Mouse (Mus musculus) left cerebral cortex, postnatal 10 days (tissue): ENCODE measurements around the gene Ror1. TPM values are rescaled to one million over a fixed set of nuclear protein-coding genes. Genes with fewer than 3 reads are reported as not detected.

ENCODE experiments used
- DNase-seq, 2 experiments: peaks; one replicate each; pipeline ENCODE4 v3.0.0; 2021 to 2022; ENCODE audit warnings: low spot score in 2 of 2, mixed read lengths in 1 of 2; ENCODE audit errors: extremely low spot score in 1 of 2
- intact Hi-C: fragments of 180-260 bp; cut with DNase I; formaldehyde crosslinking; loops from one replicate; pipeline ENCODE4 v1.15.1; 2025
- total RNA-seq, 2 experiments: library from RNA; stranded (reverse); gene quantifications; 2 replicates each; pipeline ENCODE4 v1.2.3; 2021

The Ror1 gene
- total RNA-seq, 2 experiments from 2014 or later: 0.89 to 1.2 TPM

DNA sequence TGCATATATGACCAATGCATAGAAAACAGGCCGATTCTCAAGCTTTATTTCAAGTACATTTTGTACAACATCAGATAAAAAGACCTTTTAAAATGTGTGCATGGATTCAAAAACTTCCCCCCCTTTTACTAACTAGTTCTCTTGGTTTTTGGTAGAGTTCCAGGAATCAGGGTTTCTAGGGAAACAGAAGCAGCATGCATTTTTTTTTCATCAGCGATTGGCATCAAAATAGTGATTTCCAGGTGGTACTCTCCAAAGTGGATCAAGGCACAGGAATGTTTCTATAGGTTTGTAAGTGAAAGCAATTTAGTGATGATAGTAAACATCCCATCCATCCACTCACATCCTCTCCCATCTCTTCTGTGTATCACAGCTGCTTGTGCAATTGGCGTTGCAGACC is 98.5 kb downstream of the Ror1 start:
- no peak for DNase-seq
- intact Hi-C loops: no loop called here

DNA sequence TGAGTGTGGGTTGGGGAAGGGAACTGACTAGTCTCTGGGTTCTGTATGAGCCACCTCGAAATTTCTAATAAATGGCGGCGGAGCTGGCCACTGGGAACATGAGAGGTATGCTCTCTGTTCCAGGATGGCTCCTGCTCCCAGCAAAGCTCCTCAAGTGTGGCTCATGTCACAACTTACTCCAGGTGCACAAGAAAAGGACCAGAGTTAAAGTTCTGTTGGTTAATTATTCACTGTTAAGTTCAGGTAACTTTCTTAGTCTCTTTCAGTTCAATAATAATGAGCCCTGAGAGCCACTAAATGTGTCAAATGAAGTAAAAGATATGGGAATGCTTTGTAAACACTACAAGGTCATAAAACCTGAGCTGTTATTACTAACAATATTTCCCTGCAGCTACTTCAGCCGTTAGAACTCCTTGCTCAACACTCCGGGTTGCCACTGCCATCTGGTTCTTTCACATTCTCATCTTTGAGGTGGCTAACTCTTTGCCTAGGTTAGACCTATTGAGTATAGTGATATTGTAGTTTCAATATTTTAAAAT is 100.7 kb downstream of the Ror1 start:
- intact Hi-C loops: no loop called here
- DNase-seq: no peak

DNA sequence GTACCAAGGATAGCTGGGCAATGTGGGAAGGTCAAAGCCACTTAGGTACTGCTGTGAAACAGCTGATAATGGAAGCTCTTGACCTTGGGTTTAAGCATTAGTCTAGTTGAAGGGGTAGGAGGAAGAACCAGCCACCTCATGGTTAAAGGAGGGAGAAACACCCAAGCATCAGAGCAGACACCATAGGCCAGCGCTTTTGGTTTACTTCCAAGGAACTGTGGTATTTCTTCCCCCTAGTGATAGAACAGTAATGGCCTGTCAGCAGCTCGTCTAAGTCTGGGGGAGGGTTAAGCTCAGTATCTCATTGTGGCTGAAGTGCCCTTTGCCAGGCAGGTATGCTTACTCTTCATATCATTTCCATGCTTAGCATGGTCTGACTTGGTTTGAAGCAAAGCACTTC is 102.7 kb downstream of the Ror1 start:
- DNase-seq: no peak
- intact Hi-C loops: no loop called here

DNA sequence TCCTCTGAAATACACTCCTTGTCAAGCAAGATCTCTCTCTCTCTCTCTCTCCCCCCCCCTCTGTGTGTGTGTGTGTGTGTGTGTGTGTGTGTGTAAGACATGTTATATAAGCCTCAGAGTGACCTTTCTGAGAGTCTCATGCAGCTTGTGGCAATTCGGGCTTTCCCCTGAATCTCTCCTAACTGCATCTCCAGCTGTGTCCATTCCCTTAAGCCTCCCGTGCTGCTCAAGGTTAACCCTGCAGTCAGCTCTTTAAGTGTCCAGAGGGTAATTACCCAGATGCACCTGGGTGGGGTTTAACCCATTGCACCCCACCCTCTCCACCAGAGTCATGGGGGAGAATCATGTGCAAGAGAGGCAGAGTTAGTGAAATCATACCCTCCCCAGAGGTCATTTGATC is 105.7 kb downstream of the Ror1 start:
- DNase-seq: no peak
- intact Hi-C loops: no loop called here

DNA sequence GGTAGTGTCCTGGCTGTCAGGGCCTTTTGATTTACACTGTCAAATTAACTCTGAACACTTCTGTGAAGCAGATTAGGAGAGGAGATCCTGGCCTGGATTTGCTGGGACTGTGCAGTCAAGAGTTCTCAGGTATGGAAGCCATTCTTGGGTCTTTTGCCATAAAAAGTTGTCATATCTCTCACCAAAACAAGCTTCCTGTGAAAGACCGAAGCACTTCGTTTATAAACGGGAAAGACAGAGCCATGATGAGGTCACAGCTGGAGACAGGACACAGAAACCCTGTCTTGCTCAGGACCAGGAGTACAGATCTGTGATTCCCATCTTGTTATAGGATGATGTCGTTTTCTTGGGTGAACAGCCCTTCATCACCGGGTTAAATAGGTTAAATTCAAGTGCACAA is 107.5 kb downstream of the Ror1 start:
- no peak for DNase-seq
- intact Hi-C loops: no loop called here

DNA sequence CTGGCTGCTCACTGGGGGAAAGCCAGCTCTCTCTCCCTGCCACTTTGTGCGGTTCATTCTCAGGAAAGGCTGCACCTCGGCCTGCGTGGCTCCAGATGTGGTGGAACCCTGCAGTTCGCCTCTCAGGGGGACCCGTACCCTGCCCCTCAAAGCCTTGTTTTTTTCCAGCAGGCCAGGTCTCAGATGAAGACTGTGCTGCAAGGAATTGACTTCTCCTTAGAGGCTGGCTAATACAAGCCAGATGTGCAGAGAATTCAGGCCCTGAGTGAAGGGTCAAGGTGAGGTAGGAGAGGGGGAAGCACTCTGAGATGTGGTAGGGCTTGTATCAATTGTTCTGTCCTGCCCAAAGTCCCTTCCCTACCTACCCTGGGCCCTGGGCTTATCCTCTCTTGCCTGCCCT is 108.1 kb downstream of the Ror1 start:
- intact Hi-C loops: no loop called here
- DNase-seq: no peak

DNA sequence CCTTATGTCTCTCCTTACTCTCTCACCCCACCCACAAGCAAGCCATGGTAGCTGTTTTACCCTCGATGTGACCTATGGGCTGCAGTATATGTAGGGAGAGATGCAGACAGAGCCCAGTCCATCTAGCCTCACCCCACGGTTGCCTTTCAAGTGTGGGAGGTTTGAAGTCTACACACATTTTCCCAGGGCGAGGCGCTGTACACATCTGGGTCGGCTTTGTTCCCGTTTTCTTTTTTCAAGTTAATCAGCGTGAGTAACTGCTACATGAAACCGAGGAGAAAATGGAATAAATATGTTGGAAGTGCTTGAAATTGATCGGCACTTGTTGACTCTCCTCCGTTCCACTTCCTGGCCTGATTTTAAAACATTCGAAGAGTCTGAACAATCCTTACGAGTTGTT is 108.8 kb downstream of the Ror1 start:
- no peak for DNase-seq
- intact Hi-C loops: no loop called here

DNA sequence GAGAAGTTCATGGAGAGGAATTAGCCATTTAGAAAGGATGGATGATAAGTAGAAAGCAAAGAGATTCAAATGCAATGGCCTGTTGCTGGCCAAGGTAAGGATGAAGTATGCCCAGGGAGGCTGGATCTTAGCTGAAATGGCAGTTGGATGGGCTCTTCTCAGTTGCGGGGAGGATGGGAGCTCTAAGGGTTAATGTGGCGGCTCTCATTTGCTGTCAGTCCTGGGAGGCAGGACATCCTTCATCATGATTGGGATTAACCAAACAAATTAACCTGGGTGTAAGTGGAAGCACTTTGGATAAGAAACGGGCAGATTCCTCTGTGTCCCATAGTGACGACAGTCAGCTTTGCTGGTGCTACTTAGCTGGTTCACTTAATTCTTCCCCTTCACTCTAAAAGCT is 112.5 kb downstream of the Ror1 start:
- DNase-seq: no peak
- intact Hi-C loops: no loop called here

DNA sequence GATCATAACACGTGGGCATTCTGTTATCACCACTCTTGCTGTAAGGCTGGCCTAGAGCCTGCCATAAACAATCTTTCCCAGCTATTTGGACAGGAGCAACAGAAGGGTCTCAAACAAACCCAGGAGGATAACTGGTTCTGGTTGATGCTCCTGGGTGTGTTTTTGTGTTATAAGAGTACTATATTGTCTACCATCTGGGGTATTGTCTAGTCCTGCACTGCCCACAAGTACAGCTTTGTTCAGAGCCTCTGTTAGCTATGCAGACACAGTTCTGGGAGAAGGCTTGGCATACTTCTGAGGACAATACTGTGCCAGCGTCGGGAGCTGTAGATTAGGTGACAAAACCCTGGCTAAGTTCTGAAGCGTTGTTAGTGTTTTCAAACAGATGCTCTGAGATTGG is 113.5 kb downstream of the Ror1 start:
- intact Hi-C loops: no loop called here
- DNase-seq: no peak

DNA sequence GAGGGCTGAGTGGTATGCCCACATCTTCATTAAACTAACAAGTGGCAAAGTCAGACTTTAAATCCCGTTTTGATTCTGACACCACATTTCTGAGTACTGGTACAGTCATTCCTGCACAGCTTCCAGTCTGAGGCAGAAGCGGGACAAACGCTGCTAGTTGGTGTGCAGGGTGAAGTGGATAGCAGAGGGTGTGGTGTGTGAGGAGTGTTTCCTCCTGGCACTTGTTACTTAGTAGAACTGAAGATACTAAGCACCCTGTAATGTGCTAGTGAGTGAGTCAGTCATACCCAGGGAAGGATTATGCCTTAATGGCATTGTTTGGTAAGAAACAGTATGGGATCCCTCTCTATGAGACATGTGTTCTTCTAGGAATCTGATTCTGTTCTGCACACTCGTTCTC is 115.7 kb downstream of the Ror1 start:
- intact Hi-C loops: no loop called here
- DNase-seq: no peak

DNA sequence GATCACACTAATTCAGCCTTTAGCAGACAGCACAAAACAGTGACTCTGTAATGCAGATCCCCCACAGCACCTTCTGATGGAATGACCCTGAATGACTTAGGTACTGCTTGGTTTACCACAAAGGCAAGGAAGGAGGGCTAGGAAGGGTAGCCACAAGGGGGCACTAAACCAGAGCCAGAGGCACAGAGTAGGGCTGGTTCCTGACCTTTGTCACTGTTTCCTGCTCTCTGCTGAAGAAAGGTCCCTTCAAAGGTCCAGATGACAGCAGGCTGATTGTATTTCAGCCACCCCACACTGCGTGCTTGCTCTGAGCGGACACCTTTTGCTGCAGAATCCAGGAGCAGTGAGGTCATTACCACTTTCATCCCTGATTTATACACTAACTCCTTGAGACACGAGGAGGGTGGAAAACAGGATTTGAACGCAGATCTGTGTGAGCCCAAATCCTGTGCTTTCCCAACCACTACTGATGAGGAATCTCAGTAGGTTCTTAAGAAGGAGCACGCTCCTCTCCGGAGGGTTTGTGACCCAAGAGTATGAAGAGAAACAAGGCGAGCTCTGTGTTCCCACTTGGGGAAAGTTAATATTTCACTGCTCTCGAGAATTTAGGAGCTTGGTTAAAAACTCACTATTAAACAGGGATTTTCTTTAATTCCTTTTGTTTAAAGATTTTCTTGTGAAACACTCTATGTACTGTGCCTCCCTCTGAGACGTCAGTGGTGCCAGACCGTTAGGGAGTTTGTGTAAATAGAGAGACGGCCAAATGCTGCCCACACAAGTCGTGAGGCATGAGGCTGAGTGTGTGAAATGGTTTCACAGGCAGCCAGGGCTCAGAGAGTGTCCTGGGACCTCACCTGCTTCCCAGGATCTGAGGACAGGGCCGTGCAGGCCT is 119.0 kb downstream of the Ror1 start:
- DNase-seq: peak in 1 of 2 experiments; percentile 25
- intact Hi-C loops: no loop called here

DNA sequence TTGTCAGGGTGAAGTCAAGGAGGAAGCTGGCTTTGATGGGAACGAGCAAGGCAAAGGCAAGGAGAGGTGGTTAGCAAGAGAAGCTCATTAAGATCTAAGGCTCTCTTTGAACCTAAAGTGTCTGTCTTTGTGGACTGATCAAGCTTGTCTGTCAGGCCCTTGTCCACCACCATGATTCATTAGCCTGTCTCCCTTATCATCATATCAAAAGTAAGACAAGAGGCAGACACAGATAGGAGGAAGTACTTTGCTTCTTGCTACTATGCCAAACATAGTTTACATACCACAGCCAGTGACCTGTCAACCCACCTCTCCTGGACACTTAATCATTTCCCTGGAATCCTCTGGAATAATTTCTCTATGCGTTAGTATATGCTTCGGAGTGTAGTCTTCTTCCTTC is 121.0 kb downstream of the Ror1 start:
- no peak for DNase-seq
- intact Hi-C loops: no loop called here

DNA sequence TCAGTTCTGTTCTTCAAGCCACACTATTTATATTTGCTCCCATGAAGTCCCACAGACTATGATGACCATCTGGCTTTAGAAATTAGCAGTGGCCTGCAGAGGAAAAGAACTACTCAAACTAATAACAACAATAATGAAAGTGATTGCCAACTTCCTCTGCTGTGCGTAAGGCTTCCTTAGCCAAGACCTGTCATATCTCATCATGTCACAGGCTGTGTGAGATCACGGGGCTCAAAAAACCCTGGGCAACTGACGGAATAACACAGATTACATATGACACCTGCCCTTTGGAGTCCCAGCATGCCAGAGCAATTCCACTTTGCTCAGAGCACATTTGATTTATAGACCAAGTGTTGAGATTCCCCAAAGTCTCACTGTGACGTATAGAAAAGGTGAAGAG is 123.4 kb downstream of the Ror1 start:
- DNase-seq: no peak
- intact Hi-C loops: no loop called here

DNA sequence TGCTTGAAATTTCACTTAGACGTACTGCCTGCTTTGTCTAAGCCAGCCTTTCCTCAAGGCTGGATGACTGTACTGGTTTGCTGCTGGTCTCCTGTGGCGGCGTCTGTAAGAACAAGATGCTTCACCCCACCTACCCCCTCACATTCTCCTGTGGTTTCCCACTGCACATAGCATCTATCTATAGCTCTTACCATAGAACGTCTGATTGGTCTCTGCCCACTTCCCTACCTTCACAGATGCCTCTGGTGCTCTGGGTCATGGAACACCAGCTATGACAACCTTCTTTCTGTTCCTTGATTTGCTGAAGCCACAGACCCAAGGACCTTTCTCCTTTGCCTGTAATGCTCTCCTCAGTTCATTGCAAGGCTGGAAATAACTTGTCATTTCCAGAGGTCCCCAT is 124.0 kb downstream of the Ror1 start:
- no peak for DNase-seq
- intact Hi-C loops: no loop called here

DNA sequence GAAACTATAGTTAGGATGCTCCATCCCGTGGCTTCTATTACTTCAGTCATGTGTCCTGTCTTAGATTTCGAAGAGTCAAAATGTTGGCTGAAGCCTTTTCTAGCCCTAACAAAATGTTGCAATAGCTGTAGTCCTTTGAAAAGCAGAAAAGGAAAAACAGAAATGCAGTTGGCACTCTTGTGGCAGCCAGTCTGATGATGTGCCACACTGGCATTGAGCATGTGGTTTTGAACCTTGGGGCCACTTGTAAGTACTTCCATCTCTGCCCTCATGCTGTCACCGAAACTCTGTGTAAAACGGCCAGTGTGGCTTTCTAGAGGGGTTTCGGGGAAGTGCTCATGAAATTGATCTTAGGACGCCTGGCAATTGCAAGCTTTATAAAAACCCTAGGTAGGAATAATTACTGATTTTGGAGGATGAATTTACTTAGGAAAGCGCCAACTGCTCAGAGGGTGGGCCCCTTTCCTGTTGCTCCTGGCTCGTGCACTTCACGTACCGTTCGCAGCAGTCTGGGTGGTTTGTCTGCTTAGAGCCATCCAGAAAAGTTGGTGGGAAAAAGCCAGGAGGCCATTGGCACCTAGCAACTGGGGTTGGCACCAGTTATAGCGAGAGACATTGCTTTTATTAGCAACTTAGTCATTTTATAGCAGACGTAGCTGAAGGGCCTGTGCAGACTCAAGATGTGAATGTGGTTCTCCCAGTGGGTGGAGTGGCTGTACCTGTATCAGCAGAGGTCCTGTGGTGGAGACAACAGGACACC is 126.6 kb downstream of the Ror1 start:
- intact Hi-C loops: loop anchor here (10.0 kb wide), 1 partner anchor 183 kb away; no protein-coding TSS in a partner anchor
- no peak for DNase-seq

DNA sequence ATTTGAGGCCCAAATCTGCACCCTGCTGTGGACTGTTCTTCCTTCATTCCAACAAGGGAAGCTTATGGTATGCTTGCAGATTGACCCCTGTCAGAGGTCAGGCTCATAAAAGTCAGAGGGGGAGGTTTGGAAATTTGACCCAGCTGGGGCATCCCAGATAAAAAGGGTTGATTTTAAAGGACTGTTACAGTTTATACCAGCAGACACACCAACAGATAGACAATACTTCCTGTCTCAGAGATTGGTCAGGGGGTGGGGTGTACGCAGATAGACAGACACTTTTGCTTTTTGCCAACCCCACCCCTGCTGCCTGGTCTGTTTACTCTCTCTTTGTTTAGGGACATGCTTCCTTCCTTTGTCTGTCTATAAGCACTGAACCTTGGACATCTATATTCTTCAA is 127.9 kb downstream of the Ror1 start:
- intact Hi-C loops: loop anchor here (10.0 kb wide), 1 partner anchor 181 kb away; no protein-coding TSS in a partner anchor
- no peak for DNase-seq

DNA sequence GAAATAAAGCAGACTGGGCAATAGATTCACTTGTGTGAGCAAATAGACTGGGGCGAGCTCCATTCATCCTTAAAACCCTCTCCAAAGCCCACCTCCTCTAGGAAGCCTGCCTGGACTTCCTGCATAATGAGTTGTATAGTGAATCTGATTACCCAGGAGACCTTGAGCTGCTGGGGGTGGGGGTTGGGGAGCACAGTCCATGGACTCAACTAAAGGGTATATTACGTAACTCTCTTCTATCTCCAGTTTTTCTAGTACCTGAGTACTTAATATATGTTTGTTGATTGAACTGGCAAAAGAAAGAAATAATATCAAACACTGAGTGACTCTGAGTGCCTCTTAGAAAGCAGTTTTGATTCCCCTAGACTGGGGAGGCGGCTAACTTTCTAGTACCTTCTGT is 128.4 kb downstream of the Ror1 start:
- intact Hi-C loops: loop anchor here (10.0 kb wide), 1 partner anchor 181 kb away; no protein-coding TSS in a partner anchor
- no peak for DNase-seq

DNA sequence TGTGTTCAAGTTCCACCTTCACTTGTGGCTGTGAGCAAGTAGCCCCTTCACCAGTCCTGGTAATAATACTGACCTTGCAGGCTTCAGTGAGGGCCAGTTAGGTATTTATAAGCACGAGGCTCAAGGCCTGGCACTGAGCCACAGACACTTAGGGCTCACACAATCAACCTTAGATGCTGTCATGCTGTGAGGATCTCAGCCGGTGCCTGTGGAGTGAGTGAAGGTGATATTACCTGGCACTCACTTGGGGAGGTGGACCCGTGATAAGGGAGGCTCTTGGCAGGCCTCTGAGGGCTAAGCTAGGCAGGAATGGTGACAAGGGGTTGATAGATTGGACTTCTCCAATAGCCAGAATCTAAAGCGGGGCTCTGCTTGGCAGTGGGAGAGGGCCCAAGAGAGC is 131.0 kb downstream of the Ror1 start:
- DNase-seq: no peak
- intact Hi-C loops: loop anchor here (10.0 kb wide), 1 partner anchor 178 kb away; no protein-coding TSS in a partner anchor

DNA sequence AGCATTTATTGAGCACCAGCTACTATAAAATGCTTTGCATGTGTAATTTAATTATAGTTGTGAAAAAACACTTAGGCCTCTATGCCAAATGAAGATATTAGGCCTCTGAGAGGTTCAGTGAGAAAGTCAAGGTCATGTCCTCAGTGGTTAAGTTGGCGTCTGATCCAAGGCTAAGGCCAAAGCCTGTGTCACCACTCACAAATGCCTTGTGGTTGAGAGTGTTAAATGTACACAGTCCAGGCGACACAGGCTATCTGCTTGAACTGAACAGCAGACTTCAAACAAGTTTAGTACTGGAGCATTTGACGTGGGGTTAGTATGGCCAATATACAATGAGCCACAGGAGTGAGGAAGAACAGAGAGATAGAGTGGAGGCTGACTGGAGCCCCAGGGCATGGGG is 132.5 kb downstream of the Ror1 start:
- no peak for DNase-seq
- intact Hi-C loops: loop anchor here (10.0 kb wide), 1 partner anchor 177 kb away; no protein-coding TSS in a partner anchor

DNA sequence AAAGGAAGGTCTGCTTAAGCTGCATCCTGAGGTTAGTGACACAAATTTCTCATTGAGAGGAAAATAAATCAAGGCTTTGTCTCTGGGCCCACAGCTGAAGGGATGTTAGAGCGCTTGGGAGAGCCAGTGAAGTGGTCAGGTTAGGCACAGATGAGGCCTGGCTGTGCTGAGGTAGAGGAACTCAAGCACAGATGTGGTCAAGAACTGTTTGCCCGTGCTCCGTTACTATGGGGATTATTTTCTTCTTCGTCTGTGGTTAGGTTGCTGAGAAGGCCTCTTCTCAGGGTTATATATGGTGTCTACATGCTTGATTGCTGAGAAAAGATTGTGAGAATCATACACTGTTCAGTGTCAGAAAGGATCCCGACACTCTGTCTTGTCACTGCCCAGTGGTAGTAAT is 134.7 kb downstream of the Ror1 start:
- intact Hi-C loops: no loop called here
- DNase-seq: no peak
